Mouse (Mus musculus): ENCODE results near the gene Dffb. TPM values are rescaled to one million over a fixed set of nuclear protein-coding genes. Genes with fewer than 3 reads are reported as not detected.
"Not testable (repeated sequence)": the region's sequence is repeated elsewhere in the genome, so short reads cannot be mapped to it uniquely, and the experiment has no call there.

Gene Dffb
- total and polyA plus RNA-seq, 2 experiments: 1.8 to 5.9 TPM

DNA sequence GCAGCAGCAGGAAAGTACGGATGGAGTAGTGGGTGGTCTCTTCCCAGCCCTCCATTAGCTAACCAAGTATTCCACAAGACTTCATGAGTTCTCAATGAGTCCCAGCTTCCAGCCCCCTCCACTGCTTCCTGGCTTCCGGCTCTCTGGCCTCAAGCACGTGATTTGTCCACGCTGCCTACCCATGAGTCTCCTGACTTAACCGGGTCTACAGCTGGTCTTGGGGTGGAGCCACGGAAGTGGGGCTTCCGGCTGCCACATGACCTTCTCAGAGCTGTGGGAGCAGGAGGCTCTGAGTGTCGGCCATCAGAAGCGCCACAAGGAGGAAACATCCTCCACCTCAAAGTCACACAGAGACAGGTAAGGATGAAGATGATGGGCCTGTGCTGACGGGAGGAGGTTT lies 45.5 kb downstream of the Dffb start:
- H3K4me1 ChIP-seq (ENCODE audit: control insufficient read depth, insufficient read depth, low read length): no peaks in the 10 kb centered on the region
- no peak overlapping the region for H3K4me3 ChIP-seq (ENCODE audit: insufficient read depth, low read depth, low read length)
- H3K79me2 ChIP-seq (ENCODE audit: control insufficient read depth, insufficient read depth, low read length): no peaks in the 10 kb centered on the region
- WGBS: 67% methylated on average over 10 of the region's 10 CpGs
- no peaks in the 10 kb centered on the region for H3K27me3 ChIP-seq (ENCODE audit: control insufficient read depth, insufficient read depth, low read length)
- H3K36me3 ChIP-seq (ENCODE audit: control insufficient read depth, insufficient read depth, low read length): no peaks in the 10 kb centered on the region
- TF ChIP-seq POLR2A (IDR thresholded peaks at IDR 0.05; ENCODE audit: extremely low read depth, insufficient read depth, low read length): no peak
- TF ChIP-seq CTCF (IDR thresholded peaks at IDR 0.05; ENCODE audit: low read depth, low read length): no peak
- H3K9ac ChIP-seq (ENCODE audit: low read depth, low read length): no peak overlapping the region
- DNase-seq (ENCODE audit: extremely low read depth, low read depth, low spot score): no peak
- no peak overlapping the region for H3K27ac ChIP-seq (replicated peaks; ENCODE audit: insufficient read depth, low read depth, low read length)

GRCm38 (mm10) chr4:153928772-153929299 lies 46.1 kb downstream of the Dffb start:
- Histone ChIP-seq H3K27me3 (ENCODE audit: control insufficient read depth, insufficient read depth, low read length) (no peaks in the 10 kb centered on the region), H3K9ac (ENCODE audit: low read depth, low read length) (no peak overlapping the region), H3K79me2 (ENCODE audit: control insufficient read depth, insufficient read depth, low read length) (no peaks in the 10 kb centered on the region), H3K27ac (replicated peaks; ENCODE audit: insufficient read depth, low read depth, low read length) (no peak overlapping the region), H3K4me3 (ENCODE audit: insufficient read depth, low read depth, low read length) (no peak overlapping the region), H3K4me1 (ENCODE audit: control insufficient read depth, insufficient read depth, low read length) (no peaks in the 10 kb centered on the region), H3K36me3 (ENCODE audit: control insufficient read depth, insufficient read depth, low read length) (no peaks in the 10 kb centered on the region)
- TF ChIP-seq CTCF (IDR thresholded peaks at IDR 0.05; ENCODE audit: low read depth, low read length) (no peak), POLR2A (IDR thresholded peaks at IDR 0.05; ENCODE audit: extremely low read depth, insufficient read depth, low read length) (no peak)
- no peak for DNase-seq (ENCODE audit: extremely low read depth, low read depth, low spot score)
- 80% methylated on average over 11 of the region's 11 CpGs for WGBS

GRCm38 (mm10) chr4:153922090-153922489 lies 52.8 kb downstream of the Dffb start:
- not testable (repeated sequence) for H3K4me1 ChIP-seq (ENCODE audit: control insufficient read depth, insufficient read depth, low read length); H3K27ac ChIP-seq (replicated peaks; ENCODE audit: insufficient read depth, low read depth, low read length); H3K4me3 ChIP-seq (ENCODE audit: insufficient read depth, low read depth, low read length); H3K9ac ChIP-seq (ENCODE audit: low read depth, low read length); DNase-seq (ENCODE audit: extremely low read depth, low read depth, low spot score); H3K79me2 ChIP-seq (ENCODE audit: control insufficient read depth, insufficient read depth, low read length); H3K27me3 ChIP-seq (ENCODE audit: control insufficient read depth, insufficient read depth, low read length); H3K36me3 ChIP-seq (ENCODE audit: control insufficient read depth, insufficient read depth, low read length)
- 41% methylated on average over 4 of the region's 4 CpGs for WGBS
- TF ChIP-seq CTCF (IDR thresholded peaks at IDR 0.05; ENCODE audit: low read depth, low read length): 0 out of 2 replicates have a peak, but pooled peaks have one; percentile 12

GRCm38 (mm10) chr4:153920517-153921233 lies 54.3 kb downstream of the Dffb start:
- Histone ChIP-seq H3K27ac (replicated peaks; ENCODE audit: insufficient read depth, low read depth, low read length) (no peak overlapping the region), H3K79me2 (ENCODE audit: control insufficient read depth, insufficient read depth, low read length) (no peaks in the 10 kb centered on the region), H3K36me3 (ENCODE audit: control insufficient read depth, insufficient read depth, low read length) (no peaks in the 10 kb centered on the region), H3K4me3 (ENCODE audit: insufficient read depth, low read depth, low read length) (no peak overlapping the region), H3K9ac (ENCODE audit: low read depth, low read length) (no peak overlapping the region), H3K27me3 (ENCODE audit: control insufficient read depth, insufficient read depth, low read length) (no peaks in the 10 kb centered on the region), H3K4me1 (ENCODE audit: control insufficient read depth, insufficient read depth, low read length) (no peaks in the 10 kb centered on the region)
- WGBS: 61% methylated on average over 9 of the region's 9 CpGs
- TF ChIP-seq CTCF (IDR thresholded peaks at IDR 0.05; ENCODE audit: low read depth, low read length): no peak
- no peak for TF ChIP-seq POLR2A (IDR thresholded peaks at IDR 0.05; ENCODE audit: extremely low read depth, insufficient read depth, low read length)
- no peak for DNase-seq (ENCODE audit: extremely low read depth, low read depth, low spot score)

GRCm38 (mm10) chr4:153917773-153918500 lies 57.0 kb downstream of the Dffb start:
- no peak for DNase-seq (ENCODE audit: extremely low read depth, low read depth, low spot score)
- Histone ChIP-seq H3K4me3 (ENCODE audit: insufficient read depth, low read depth, low read length) (no peak overlapping the region), H3K27me3 (ENCODE audit: control insufficient read depth, insufficient read depth, low read length) (no peaks in the 10 kb centered on the region), H3K9ac (ENCODE audit: low read depth, low read length) (no peak overlapping the region), H3K79me2 (ENCODE audit: control insufficient read depth, insufficient read depth, low read length) (no peaks in the 10 kb centered on the region), H3K27ac (replicated peaks; ENCODE audit: insufficient read depth, low read depth, low read length) (no peak overlapping the region), H3K36me3 (ENCODE audit: control insufficient read depth, insufficient read depth, low read length) (no peaks in the 10 kb centered on the region), H3K4me1 (ENCODE audit: control insufficient read depth, insufficient read depth, low read length) (no peaks in the 10 kb centered on the region)
- WGBS: 37% methylated on average over 8 of the region's 8 CpGs
- TF ChIP-seq POLR2A (IDR thresholded peaks at IDR 0.05; ENCODE audit: extremely low read depth, insufficient read depth, low read length): no peak
- no peak for TF ChIP-seq CTCF (IDR thresholded peaks at IDR 0.05; ENCODE audit: low read depth, low read length)

Other genes with a start within 250 kb of the Dffb start
- 45.0 and 53.2 TPM in 2 replicates for gene A430005L14Rik, start 17.9 kb downstream of the Dffb start, total RNA-seq (2014; rRNA removed)
- gene A430005L14Rik, start 17.9 kb downstream of the Dffb start, polyA plus RNA-seq (2012; rRNA removed): 46.9 and 56.5 TPM in 2 replicates
- 3.0 and 5.8 TPM in 2 replicates for gene Cep104, start 68 bp upstream of the Dffb start, total RNA-seq (2014; rRNA removed)
- gene Cep104, start 68 bp upstream of the Dffb start, polyA plus RNA-seq (2012; rRNA removed): 2.8 and 3.9 TPM in 2 replicates
- 6.5 and 8.3 TPM in 2 replicates for gene Lrrc47, start 36.6 kb upstream of the Dffb start, total RNA-seq (2014; rRNA removed)
- gene Lrrc47, start 36.6 kb upstream of the Dffb start, polyA plus RNA-seq (2012; rRNA removed): 24.0 and 27.2 TPM in 2 replicates
- gene Smim1, start 51.1 kb upstream of the Dffb start, total RNA-seq (2014; rRNA removed): 6.7 and 8.1 TPM in 2 replicates
- 12.6 and 16.9 TPM in 2 replicates for gene Smim1, start 51.1 kb upstream of the Dffb start, polyA plus RNA-seq (2012; rRNA removed)
- gene Ccdc27, start 67.6 kb upstream of the Dffb start, total RNA-seq (2014; rRNA removed): not detected in 2 replicates
- gene Ccdc27, start 67.6 kb upstream of the Dffb start, polyA plus RNA-seq (2012; rRNA removed): not detected in 2 replicates
- gene Trp73, start 165.1 kb upstream of the Dffb start, total RNA-seq (2014; rRNA removed): under 0.01 TPM in 1 of 2 replicates, not detected in the other
- gene Trp73, start 165.1 kb upstream of the Dffb start, polyA plus RNA-seq (2012; rRNA removed): not detected in 2 replicates
- gene Wrap73, start 167.2 kb upstream of the Dffb start, total RNA-seq (2014; rRNA removed): 9.3 and 10.3 TPM in 2 replicates
- gene Wrap73, start 167.2 kb upstream of the Dffb start, polyA plus RNA-seq (2012; rRNA removed): 22.4 and 25.3 TPM in 2 replicates
- gene Tprgl, start 185.5 kb upstream of the Dffb start, total RNA-seq (2014; rRNA removed): 50.9 and 56.2 TPM in 2 replicates
- 78.7 and 79.8 TPM in 2 replicates for gene Tprgl, start 185.5 kb upstream of the Dffb start, polyA plus RNA-seq (2012; rRNA removed)
- gene Megf6, start 195.6 kb upstream of the Dffb start, total RNA-seq (2014; rRNA removed): 0.28 and 1.1 TPM in 2 replicates
- gene Megf6, start 195.6 kb upstream of the Dffb start, polyA plus RNA-seq (2012; rRNA removed): 0.86 and 1.4 TPM in 2 replicates

Data from liver, adult 2 months (tissue).